Mouse (Mus musculus) adrenal gland (tissue): Measurements from ENCODE around the gene Tmem106c.

Source experiments
- intact Hi-C: fragments of 180-260 bp; cut with DNase I; formaldehyde crosslinking; loops from one replicate; pipeline ENCODE4 v1.15.1; 2025
- long read RNA-seq, 2 experiments: library from polyadenylated mRNA; unstranded; transcript quantifications; one replicate each; pipeline ENCODE4 v2.0.0; 2020; ENCODE audit warnings: borderline replicate concordance in 1 of 2; ENCODE audit not compliant: insufficient replicate concordance in 1 of 2

Gene Tmem106c
- long read RNA-seq, experiment 1, transcript Tmem106c-202 (8 exons, 1,455 nt) = major isoform, 52 of 94 reads
- long read RNA-seq, experiment 1, transcript Tmem106c-201 (8 exons, 1,623 nt) = minor isoform, 18 of 94 reads
- long read RNA-seq, experiment 1, partial matches to known transcripts = 6 of 94 reads
- long read RNA-seq, experiment 1, other reads (novel, unspliced or antisense) = 18 of 94 reads
- long read RNA-seq, experiment 2, transcript Tmem106c-201 (8 exons, 1,623 nt) = minor isoform, 16 of 86 reads
- long read RNA-seq, experiment 2, transcript Tmem106c-202 (8 exons, 1,455 nt) = major isoform, 53 of 86 reads
- long read RNA-seq, experiment 2, partial matches to known transcripts = 4 of 86 reads
- long read RNA-seq, experiment 2, other reads (novel, unspliced or antisense) = 13 of 86 reads

DNA sequence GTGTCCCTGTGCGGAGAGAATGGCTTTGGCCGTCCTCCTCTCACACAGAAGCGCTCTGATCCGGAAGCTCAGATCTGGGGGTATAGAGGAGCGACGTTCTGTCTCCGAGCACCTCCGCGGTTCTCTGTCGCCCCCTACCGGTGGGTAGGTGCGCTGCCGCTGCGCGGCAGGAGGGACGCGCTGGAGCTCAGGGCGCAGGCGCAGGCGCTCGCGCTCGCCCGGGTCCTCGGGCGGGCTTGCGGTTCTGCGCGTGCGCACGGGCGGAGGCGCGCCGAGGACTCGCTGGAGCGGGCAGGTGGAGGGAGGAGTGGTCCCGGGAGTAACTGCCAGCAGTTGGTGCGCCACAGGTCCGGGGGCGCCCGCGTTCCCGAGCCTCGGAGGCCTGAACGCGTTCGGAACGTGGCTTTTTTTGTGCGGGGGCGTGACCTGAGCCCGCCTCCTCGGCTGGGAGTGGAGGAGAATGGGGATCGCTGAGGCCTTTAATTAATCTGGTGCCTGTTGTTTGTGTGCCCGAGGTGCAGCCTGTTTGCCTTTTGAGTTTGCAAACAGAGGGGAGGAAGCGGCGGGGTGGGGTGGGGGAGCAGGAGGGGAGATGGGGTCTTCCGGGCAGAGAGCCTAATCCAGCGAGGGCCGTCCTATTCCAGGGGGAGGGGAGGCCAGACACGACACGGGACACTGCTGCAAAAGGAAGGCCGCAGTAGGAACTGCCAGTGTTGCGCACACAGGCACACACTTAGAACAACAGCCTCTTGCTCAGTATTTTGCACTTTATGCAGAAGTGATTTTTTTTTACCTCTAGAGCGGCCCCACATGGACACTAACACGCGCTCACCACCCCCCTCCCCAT, at the start of gene Tmem106c:
Tmem106c (plus strand) TSS at position 212 of the 847 bp plus-strand sequence.
- intact Hi-C loops = no loop called here

GRCm38 (mm10) chr15:97914331-97914747, 49.7 kb upstream of the Tmem106c start:
- intact Hi-C loops = no loop called here

DNA sequence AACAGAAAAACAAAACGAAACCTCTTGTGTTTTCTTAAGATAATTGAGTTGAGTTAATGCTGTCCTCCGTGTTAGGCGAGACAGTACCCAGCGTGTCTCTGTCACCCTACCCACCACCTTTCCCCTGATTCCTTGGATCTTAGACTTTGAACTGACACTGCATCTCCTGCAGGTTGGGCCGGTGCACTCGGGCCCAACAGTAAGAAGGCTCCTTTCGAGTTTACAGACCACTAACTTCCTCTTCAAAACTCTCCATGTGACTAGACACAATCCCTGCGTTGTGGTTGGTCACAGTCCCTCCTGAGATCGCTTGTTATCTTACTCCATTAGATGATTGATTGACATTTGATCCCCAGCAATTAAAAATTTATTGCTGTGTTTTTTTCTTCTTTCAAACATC, 46.0 kb upstream of the Tmem106c start:
- intact Hi-C loops = no loop called here

- intact Hi-C loops = no loop called here
Measured at GRCm38 (mm10) chr15:97919217-97919616, 44.8 kb upstream of the Tmem106c start.

DNA sequence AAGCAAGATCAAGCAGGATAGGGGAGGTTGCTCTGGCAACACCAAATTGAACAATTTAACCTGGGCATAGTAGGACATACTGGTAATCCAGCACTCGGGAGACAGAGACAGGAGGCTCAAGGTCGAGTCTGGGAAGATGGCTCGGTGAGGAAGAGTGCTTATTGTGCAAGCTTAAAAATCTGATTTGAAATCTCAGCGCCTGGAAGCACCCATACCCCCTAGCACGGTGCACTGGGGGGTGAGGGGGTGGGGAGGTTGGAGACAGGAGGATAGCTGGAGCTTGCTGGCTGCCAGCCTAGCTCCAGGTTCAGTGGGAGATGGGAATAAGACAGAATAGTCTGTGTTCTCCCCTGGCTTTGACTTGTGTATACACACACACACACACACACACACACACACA, 43.7 kb upstream of the Tmem106c start:
- intact Hi-C loops = no loop called here

DNA sequence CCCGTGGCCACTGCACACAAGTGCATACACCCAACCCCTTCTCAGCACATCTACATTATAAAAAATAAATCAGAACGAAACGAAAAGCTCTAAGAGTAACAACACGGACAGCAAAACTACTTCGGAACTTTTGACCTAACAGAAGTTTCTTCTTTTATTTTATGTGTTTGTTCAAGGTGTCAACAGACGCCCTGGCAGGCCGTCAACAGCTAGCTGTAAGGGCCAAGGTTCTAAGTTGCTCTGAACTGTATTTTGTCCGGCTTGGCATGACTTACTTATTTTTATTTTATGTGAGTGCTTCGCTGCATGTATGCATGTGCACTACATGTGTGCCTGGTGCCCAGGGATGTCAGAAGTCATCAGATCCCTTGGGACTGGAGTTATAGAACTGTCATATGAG, 42.2 kb upstream of the Tmem106c start:
- intact Hi-C loops = no loop called here

- intact Hi-C loops = no loop called here
Measured at GRCm38 (mm10) chr15:97922421-97922820, 41.6 kb upstream of the Tmem106c start.

- intact Hi-C loops = no loop called here
Measured at GRCm38 (mm10) chr15:97927018-97927417, 37.0 kb upstream of the Tmem106c start.

- intact Hi-C loops = no loop called here
Measured at GRCm38 (mm10) chr15:97927821-97928220, 36.2 kb upstream of the Tmem106c start.

DNA sequence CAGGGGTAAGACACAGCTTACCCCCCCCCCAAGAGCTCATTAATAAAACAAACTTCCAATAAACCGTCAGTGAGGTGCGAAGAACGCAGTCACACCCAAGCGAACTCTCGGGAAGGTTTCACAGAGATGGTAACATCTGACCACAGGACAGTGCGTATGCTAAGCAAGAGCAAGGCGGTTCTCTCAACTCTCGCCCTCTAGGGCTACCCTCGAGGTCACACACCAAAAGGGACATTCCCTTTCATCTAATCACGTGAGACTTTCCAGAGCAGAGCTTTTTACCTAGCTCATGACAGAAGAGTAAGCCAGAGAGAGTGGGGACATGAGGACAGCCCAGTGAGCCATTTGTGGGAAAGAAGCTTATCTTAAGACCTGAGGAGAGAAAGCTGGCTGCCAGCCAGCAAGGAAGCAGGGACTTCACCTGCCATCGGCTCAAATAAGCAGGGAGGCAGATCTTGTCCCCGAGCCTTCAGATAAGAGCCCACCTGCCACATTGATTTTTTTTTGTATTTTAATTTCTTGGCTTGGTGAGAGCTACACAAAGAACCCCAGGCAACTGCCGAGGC, 34.7 kb upstream of the Tmem106c start:
- intact Hi-C loops = no loop called here

DNA sequence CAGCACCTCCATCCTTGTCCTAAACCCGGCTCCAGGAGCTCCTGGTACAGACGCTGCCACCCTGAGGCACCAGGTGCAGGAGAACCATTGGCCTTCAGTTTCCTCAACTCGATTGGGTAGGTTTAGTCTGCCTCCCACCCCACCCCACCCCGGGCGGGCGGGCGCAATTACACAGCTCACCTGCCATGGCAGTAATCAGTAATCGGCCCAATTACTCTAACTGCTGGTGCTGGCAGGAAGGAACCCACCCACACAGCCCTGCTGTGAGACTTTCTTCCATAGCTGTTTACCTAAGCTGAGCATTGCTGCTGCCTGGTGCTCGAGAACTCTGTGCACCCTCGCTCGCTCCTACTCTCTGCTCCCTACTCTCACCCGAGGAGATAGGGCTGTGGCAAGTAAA, 31.6 kb upstream of the Tmem106c start:
- intact Hi-C loops = no loop called here

DNA sequence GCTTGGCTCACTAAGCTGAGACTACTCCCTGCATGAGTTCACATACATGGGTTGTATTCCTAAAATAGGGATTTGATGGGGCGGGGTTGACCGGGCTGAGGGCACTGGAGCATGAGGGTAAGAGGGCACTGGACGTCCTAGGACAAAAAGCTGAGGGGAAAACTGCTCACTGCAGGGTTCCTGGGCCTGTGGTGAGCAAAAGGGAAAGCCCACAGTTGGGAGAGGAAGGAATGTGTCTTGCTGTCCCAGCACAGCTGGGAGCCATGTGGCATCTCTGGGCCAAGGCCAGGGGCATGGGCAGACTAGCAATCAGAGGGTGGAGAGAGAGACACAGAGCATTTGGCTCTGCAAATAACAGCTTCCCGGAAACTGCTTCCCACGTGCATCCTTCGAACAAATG, 25.4 kb upstream of the Tmem106c start:
- intact Hi-C loops = no loop called here

DNA sequence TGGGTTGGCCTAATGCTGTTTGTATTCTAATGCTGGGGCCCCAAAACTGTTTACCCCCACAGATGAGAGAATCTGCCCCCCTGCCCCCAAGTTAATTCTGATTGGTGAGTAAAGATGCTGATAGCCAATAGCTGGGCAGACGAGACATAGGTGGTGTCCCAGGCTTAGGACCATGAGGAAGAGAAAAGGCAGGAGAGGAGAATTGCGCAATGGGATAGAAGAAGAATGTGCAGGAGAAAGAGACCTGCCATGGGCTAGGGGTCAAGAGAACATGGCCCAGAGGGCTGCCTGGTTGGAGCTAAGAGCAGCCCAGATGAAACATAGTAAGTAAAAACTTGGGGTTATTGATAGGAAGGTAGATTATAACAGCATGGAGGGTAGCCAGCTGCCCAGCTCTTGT, 23.9 kb upstream of the Tmem106c start:
- intact Hi-C loops = no loop called here

- intact Hi-C loops = no loop called here
Measured at GRCm38 (mm10) chr15:97941306-97941705, 22.7 kb upstream of the Tmem106c start.

DNA sequence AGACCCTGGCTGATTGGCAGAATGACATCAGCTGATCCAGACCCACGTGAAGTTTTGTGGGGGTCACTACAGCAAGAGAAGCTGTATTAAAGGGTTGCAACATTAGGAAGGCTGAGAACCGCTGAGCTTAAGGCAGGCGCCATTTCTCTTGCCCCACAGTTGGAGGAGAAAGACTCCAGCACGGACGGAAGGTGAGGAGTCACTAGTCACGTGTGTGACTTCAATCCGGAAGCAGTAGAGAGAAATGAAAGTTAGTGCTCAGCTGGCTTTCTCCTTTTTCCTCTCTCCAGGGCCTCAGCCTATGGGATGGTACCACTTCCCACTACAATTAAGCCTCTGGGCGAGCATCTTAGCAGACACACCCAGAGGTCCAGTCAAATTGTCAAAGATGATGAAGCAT, 21.5 kb upstream of the Tmem106c start:
- intact Hi-C loops = no loop called here

- intact Hi-C loops = no loop called here
Measured at GRCm38 (mm10) chr15:97943356-97943755, 20.6 kb upstream of the Tmem106c start.

- intact Hi-C loops = no loop called here
Measured at GRCm38 (mm10) chr15:97944919-97945574, 19.0 kb upstream of the Tmem106c start.

- intact Hi-C loops = no loop called here
Measured at GRCm38 (mm10) chr15:97945656-97946315, 18.2 kb upstream of the Tmem106c start.

GRCm38 (mm10) chr15:97948720-97949119, 15.3 kb upstream of the Tmem106c start:
- intact Hi-C loops = no loop called here

GRCm38 (mm10) chr15:97949706-97950105, 14.3 kb upstream of the Tmem106c start:
- intact Hi-C loops = loop anchor here (5.0 to 10.0 kb wide), 4 partner anchors 77 to 237 kb away; no protein-coding TSS in a partner anchor

DNA sequence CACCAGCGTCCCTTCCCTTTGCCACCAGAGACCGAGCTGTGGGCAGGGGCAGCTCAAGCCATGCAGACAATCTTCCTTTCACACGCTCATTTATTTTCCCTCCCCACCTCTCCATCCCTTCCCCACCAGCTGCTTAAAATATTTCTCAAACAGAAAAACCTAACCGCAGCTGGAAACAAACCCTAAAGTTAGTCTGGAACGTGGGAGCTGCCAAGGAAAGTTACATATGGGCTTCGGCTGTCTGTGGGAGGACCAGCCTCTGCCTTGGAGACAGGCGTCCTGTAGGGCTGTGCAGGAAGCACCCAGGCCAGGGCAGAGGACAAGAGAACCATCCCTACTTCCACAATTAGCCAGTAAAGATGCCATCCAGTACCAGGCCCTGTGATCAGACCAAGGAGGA, 13.8 kb upstream of the Tmem106c start:
- intact Hi-C loops = loop anchor here (5.0 to 10.0 kb wide), 4 partner anchors 78 to 238 kb away; no protein-coding TSS in a partner anchor
